In the genomic region with DNA sequence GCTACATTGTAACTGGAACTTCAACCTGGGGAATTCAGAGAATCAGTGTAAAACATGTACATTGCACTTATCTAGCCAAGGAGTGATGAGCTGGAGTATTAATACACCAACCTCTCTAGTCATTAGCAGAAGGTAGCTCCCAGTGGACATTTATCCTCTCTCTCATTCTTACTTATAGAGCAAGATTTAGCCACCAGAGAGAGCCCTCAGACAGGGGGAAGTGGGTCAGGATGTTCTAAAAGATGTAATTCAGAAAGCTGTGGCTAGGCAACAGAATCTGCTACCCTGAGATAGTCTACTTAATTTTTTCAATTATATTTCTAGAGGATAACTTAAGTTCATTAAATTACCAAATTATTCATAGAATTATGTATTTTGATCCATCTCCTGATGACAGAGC, we compare ENCODE assay signal across 20 mouse cellular contexts.
A peak's percentile ranks its signal among the peaks of the same experiment; 100 is the strongest.
DNase-seq lines count a peak whose midpoint lies in the region; ATAC-seq and TF ChIP-seq lines count a peak whose summit lies in the region.
"Had no signal": no experiment of that assay in that cellular context is flagged by ENCODE, and none has a peak within 500 bp of the region (broad histone marks: within the 10 kb centered on the region; RNA-seq: fewer than 3 reads in every experiment).

No protein-coding gene starts in this region.

- no peak overlapping the region for H3K4me2 ChIP-seq in kidney, embryonic 15.5 days
- H3K4me2 ChIP-seq: forebrain, embryonic 12.5 days; hindbrain, embryonic 15.5 days; liver, embryonic 12.5 days; neural tube, embryonic 15.5 days had no signal

- H3K9me3 ChIP-seq in kidney, embryonic 15.5 days (replicated peaks): no peaks in the 10 kb centered on the region
- H3K9me3 ChIP-seq: forebrain, embryonic 12.5 days; heart, embryonic 10.5 days; hindbrain, embryonic 15.5 days; limb, embryonic 10.5 days; liver, embryonic 12.5 days; neural tube, embryonic 15.5 days had no signal

- intact Hi-C loops in left cerebral cortex, adult 2 months (cut with DNase I): loop anchor here (5.0 kb wide), 1 partner anchor 216 kb away; no protein-coding TSS in a partner anchor
- intact Hi-C loops in left cerebral cortex, postnatal 14 days (cut with DNase I): no loop called here

- DNase-seq in cerebellum, postnatal 14 days: peak; percentile 7 to 8
- no peak for DNase-seq in cerebellum, postnatal 4 days (ENCODE audit: low spot score in 2 of 2)
- DNase-seq in left cerebral cortex, adult 2 months (ENCODE audit: extremely low spot score in 1 of 2, low spot score in 2 of 2): no peak
- DNase-seq in left cerebral cortex, postnatal 14 days (ENCODE audit: low spot score in 2 of 2): no peak
- DNase-seq in 3T3-L1 (ENCODE audit: low read depth, low spot score) (peak; percentile 31), adipocyte (ENCODE audit: low spot score) (peak; percentile 28)
- no peak for DNase-seq in retina, postnatal 1 day
- DNase-seq: adrenal gland, postnatal 10 days; B cell, adult 2 months; cerebellum, adult 8-10 months; gastrocnemius, postnatal 25 days; kidney, adult 18-20 months; right cerebral cortex, postnatal 4 days had no signal

- TF ChIP-seq CTCF in left cerebral cortex, adult 2 months (IDR thresholded peaks at IDR 0.05): peak; percentile 17

- no peak overlapping the region for H3K27ac ChIP-seq in left cerebral cortex, adult 2 months
- H3K27ac ChIP-seq in kidney, embryonic 15.5 days: no peak overlapping the region
- H3K27ac ChIP-seq: forebrain, embryonic 12.5 days; heart, embryonic 10.5 days; hindbrain, embryonic 15.5 days; limb, embryonic 10.5 days; liver, embryonic 12.5 days; neural tube, embryonic 15.5 days had no signal

- no peak for ATAC-seq in kidney, embryonic 15.5 days (replicated peaks; ENCODE audit: low FRiP score)
- ATAC-seq: liver, embryonic 12.5 days had no signal

- H3K36me3 ChIP-seq in kidney, embryonic 15.5 days: no peaks in the 10 kb centered on the region
- H3K36me3 ChIP-seq: forebrain, embryonic 12.5 days; heart, embryonic 10.5 days; hindbrain, embryonic 15.5 days; limb, embryonic 10.5 days; liver, embryonic 12.5 days; neural tube, embryonic 15.5 days had no signal

- no peaks in the 10 kb centered on the region for H3K27me3 ChIP-seq in kidney, embryonic 15.5 days
- H3K27me3 ChIP-seq: forebrain, embryonic 12.5 days; hindbrain, embryonic 15.5 days; liver, embryonic 12.5 days; neural tube, embryonic 15.5 days had no signal

- no peak overlapping the region for H3K9ac ChIP-seq in kidney, embryonic 15.5 days
- H3K9ac ChIP-seq: forebrain, embryonic 12.5 days; hindbrain, embryonic 15.5 days; liver, embryonic 12.5 days; neural tube, embryonic 15.5 days had no signal

- no peaks in the 10 kb centered on the region for H3K4me1 ChIP-seq in kidney, embryonic 15.5 days
- H3K4me1 ChIP-seq: forebrain, embryonic 12.5 days; heart, embryonic 10.5 days; hindbrain, embryonic 15.5 days; limb, embryonic 10.5 days; liver, embryonic 12.5 days; neural tube, embryonic 15.5 days had no signal

- no peak overlapping the region for H3K4me3 ChIP-seq in left cerebral cortex, adult 2 months
- H3K4me3 ChIP-seq in kidney, embryonic 15.5 days (replicated peaks): no peak overlapping the region
- H3K4me3 ChIP-seq: forebrain, embryonic 12.5 days; heart, embryonic 10.5 days; hindbrain, embryonic 15.5 days; limb, embryonic 10.5 days; liver, embryonic 12.5 days; neural tube, embryonic 15.5 days had no signal

Comparison
In these comparisons a context has a peak if more than half of its experiments do, and no peak if none do; other contexts are left out.
1. DNase-seq: peak in cerebellum, postnatal 14 days (2 of 2), 3T3-L1 (single experiment) and adipocyte (single experiment); none in cerebellum, postnatal 4 days (0 of 2), left cerebral cortex, adult 2 months (0 of 2), left cerebral cortex, postnatal 14 days (0 of 2) and retina, postnatal 1 day (single experiment).